Mouse (Mus musculus) layer of hippocampus, postnatal 36 days (tissue): Measurements from ENCODE around the gene C4bp. TPM values are rescaled to one million over a fixed set of nuclear protein-coding genes. Genes with fewer than 3 reads are reported as not detected.

Source experiments
- total RNA-seq, 2 experiments: library from RNA; stranded (reverse); gene quantifications; 2 replicates each; pipeline ENCODE4 v1.2.3; 2021

The C4bp gene
- total RNA-seq, 2 experiments from 2014 or later: 0.63 to 1.4 TPM

Other genes with a start within 250 kb of the C4bp start
- gene Cd55b, start 238.6 kb downstream of the C4bp start, total RNA-seq: under 1 TPM in 1 of 2 experiments, not detected in 1; 0.71 TPM
- 1 to 10 TPM; 6.4 to 6.8 TPM for gene Cd55, start 198.9 kb downstream of the C4bp start, total RNA-seq
- not detected for gene Zp3r, start 32.0 kb downstream of the C4bp start, total RNA-seq
- gene Gm29427, start 54.2 kb upstream of the C4bp start, total RNA-seq: not detected
- gene Yod1, start 55.7 kb upstream of the C4bp start, total RNA-seq: 10 to 100 TPM; 18.0 to 18.1 TPM
- gene Pfkfb2, start 67.6 kb upstream of the C4bp start, total RNA-seq: 10 to 100 TPM; 46.2 to 46.7 TPM
- gene AA986860, start 70.3 kb upstream of the C4bp start, total RNA-seq: 1 to 10 TPM; 1.3 TPM
- gene Fcamr, start 139.3 kb upstream of the C4bp start, total RNA-seq: not detected
- not detected for gene Pigr, start 165.1 kb upstream of the C4bp start, total RNA-seq
- gene Fcmr, start 204.0 kb upstream of the C4bp start, total RNA-seq: not detected
- gene Il24, start 225.8 kb upstream of the C4bp start, total RNA-seq: not detected
- gene Il20, start 249.8 kb upstream of the C4bp start, total RNA-seq: not detected